Mouse (Mus musculus) heart, embryonic 14.5 days (tissue): ENCODE measurements at regions not wholly inside any gene's neighbourhood (a gene's known extent, or its start where the extent isn't known, plus 50 kb on each side); places are given as distances from the start of the nearest gene placed in this dataset.

Source experiments
- ATAC-seq: fragments of 200-750 bp; cut with Nextera tagmentation; 2 replicates; pipeline ENCODE4 v1.8.0; 2017; ENCODE audit warnings: low read depth, moderate TSS enrichment; ENCODE audit not compliant: insufficient number of reproducible peaks, insufficient read depth, low FRiP score
- H3K27ac ChIP-seq, 2 experiments: fragments of 200-500 bp in 1 of 2; fragments of 300-500 bp in 1 of 2; sonication (generic) in 1 of 2; replicated peaks in 1 of 2; 2 replicates each; pipeline ENCODE4 v1.5.1; 2012 to 2014; ENCODE audit warnings: low read depth in 2 of 2, low read length in 2 of 2, control low read depth in 1 of 2, mild to moderate bottlenecking in 1 of 2, mixed read lengths in 1 of 2; ENCODE audit not compliant: control insufficient read depth in 1 of 2, insufficient read depth in 1 of 2
- H3K27me3 ChIP-seq: fragments of 300-500 bp; sonication (generic); 2 replicates; pipeline ENCODE4 v1.6.1; 2014; ENCODE audit warnings: mild to moderate bottlenecking, low read length, control low read depth; ENCODE audit not compliant: control insufficient read depth, insufficient read depth
- H3K36me3 ChIP-seq: fragments of 300-500 bp; sonication (generic); 2 replicates; pipeline ENCODE4 v1.6.1; 2014; ENCODE audit warnings: mild to moderate bottlenecking, control low read depth, low read length, mixed read lengths; ENCODE audit not compliant: control insufficient read depth, insufficient read depth
- H3K4me1 ChIP-seq, 2 experiments: fragments of 200-500 bp in 1 of 2; fragments of 300-500 bp in 1 of 2; sonication (generic) in 1 of 2; 2 replicates each; pipeline ENCODE4 v1.6.1; 2012 to 2014; ENCODE audit warnings: low read length in 2 of 2, control low read depth in 1 of 2, mixed read lengths in 1 of 2; ENCODE audit not compliant: control insufficient read depth in 2 of 2, insufficient read depth in 2 of 2
- H3K4me2 ChIP-seq: fragments of 300-500 bp; sonication (generic); 2 replicates; pipeline ENCODE4 v1.6.1; 2014; ENCODE audit warnings: mild to moderate bottlenecking, low read length
- H3K4me3 ChIP-seq, 2 experiments: fragments of 200-500 bp in 1 of 2; fragments of 300-500 bp in 1 of 2; sonication (generic) in 1 of 2; 2 replicates each; pipeline ENCODE4 v1.5.1; 2012 to 2014; ENCODE audit warnings: low read length in 2 of 2, mild to moderate bottlenecking in 2 of 2, control low read depth in 1 of 2, low read depth in 1 of 2, moderate library complexity in 1 of 2; ENCODE audit not compliant: control insufficient read depth in 1 of 2, insufficient read depth in 1 of 2
- H3K9ac ChIP-seq: fragments of 300-500 bp; sonication (generic); 2 replicates; pipeline ENCODE4 v1.6.1; 2014; ENCODE audit warnings: mild to moderate bottlenecking, low read length
- H3K9me3 ChIP-seq: fragments of 300-500 bp; sonication (generic); 2 replicates; pipeline ENCODE4 v1.6.1; 2016; ENCODE audit warnings: low read length, control low read depth; ENCODE audit not compliant: control insufficient read depth
- WGBS: fragments of 180-500 bp; shearing (Covaris S2); extraction: QIAGEN DNeasy Blood & Tissue Kit; methylation state at CpG from one replicate; pipeline ENCODE4 v1.1.7; 2014; 5-methylcytosine and 5-hydroxymethylcytosine counted together

- H3K4me2 ChIP-seq, result no peak overlapping the region
- peaks cover 5 to 6% of the 10 kb centered on the region in 2 experiments; a peak in 2 of 4 replicates for H3K4me1 ChIP-seq
- H3K4me3 ChIP-seq, result no peak overlapping the region
- no peak overlapping the region for H3K9ac ChIP-seq
- no peaks in the 10 kb centered on the region for H3K36me3 ChIP-seq
- H3K27me3 ChIP-seq, result no peaks in the 10 kb centered on the region
- no peaks in the 10 kb centered on the region for H3K9me3 ChIP-seq
- ATAC-seq, result no peak
- 32% methylated on average over 3 of the region's 3 CpGs for WGBS
- no peak overlapping the region for H3K27ac ChIP-seq
Observed at GRCm38 (mm10) chr9:101611481-101611880, 250.2 kb upstream of the 9630041A04Rik start.

- 77% methylated on average over 8 of the region's 8 CpGs for WGBS
- H3K27me3 ChIP-seq, result no peaks in the 10 kb centered on the region
- no peaks in the 10 kb centered on the region for H3K9me3 ChIP-seq
- H3K4me2 ChIP-seq, result no peak overlapping the region
- H3K4me1 ChIP-seq, result peaks cover 5 to 6% of the 10 kb centered on the region in 2 experiments; a peak in 2 of 4 replicates
- no peaks in the 10 kb centered on the region for H3K36me3 ChIP-seq
- H3K4me3 ChIP-seq, result no peak overlapping the region
- no peak for ATAC-seq
- H3K9ac ChIP-seq, result no peak overlapping the region
- no peak overlapping the region for H3K27ac ChIP-seq
Observed at GRCm38 (mm10) chr9:101610806-101611443, 250.7 kb upstream of the 9630041A04Rik start.

GRCm38 (mm10) chr9:101610338-101610737, 251.3 kb upstream of the 9630041A04Rik start:
- 77% methylated on average over 4 of the region's 4 CpGs for WGBS
- Histone ChIP-seq H3K27me3 (no peaks in the 10 kb centered on the region), H3K4me1 (peaks cover 5 to 6% of the 10 kb centered on the region in 2 experiments; a peak in 2 of 4 replicates), H3K9ac (no peak overlapping the region), H3K27ac (no peak overlapping the region), H3K4me2 (no peak overlapping the region), H3K4me3 (no peak overlapping the region), H3K9me3 (no peaks in the 10 kb centered on the region), H3K36me3 (no peaks in the 10 kb centered on the region)
- ATAC-seq, result no peak

GRCm38 (mm10) chr9:101602799-101603198, 258.8 kb upstream of the 9630041A04Rik start:
- Histone ChIP-seq H3K4me3 (no peak overlapping the region), H3K27me3 (no peaks in the 10 kb centered on the region), H3K27ac (no peak overlapping the region), H3K4me2 (no peak overlapping the region), H3K9ac (no peak overlapping the region), H3K4me1 (no peaks in the 10 kb centered on the region), H3K9me3 (no peaks in the 10 kb centered on the region), H3K36me3 (no peaks in the 10 kb centered on the region)
- no peak for ATAC-seq
- WGBS, result 68% methylated on average over 6 of the region's 6 CpGs

GRCm38 (mm10) chr9:101596898-101597297, 264.7 kb upstream of the 9630041A04Rik start:
- no peak overlapping the region for H3K27ac ChIP-seq
- 68% methylated on average over 3 of the region's 3 CpGs for WGBS
- no peak overlapping the region for H3K4me2 ChIP-seq
- no peaks in the 10 kb centered on the region for H3K9me3 ChIP-seq
- no peaks in the 10 kb centered on the region for H3K4me1 ChIP-seq
- no peak overlapping the region for H3K9ac ChIP-seq
- ATAC-seq, result no peak
- H3K36me3 ChIP-seq, result no peaks in the 10 kb centered on the region
- no peak overlapping the region for H3K4me3 ChIP-seq
- no peaks in the 10 kb centered on the region for H3K27me3 ChIP-seq

- 67% methylated on average over 14 of the region's 14 CpGs for WGBS
- H3K4me3 ChIP-seq, result no peak overlapping the region
- no peak overlapping the region for H3K4me2 ChIP-seq
- no peaks in the 10 kb centered on the region for H3K36me3 ChIP-seq
- no peaks in the 10 kb centered on the region for H3K4me1 ChIP-seq
- no peaks in the 10 kb centered on the region for H3K27me3 ChIP-seq
- no peak overlapping the region for H3K27ac ChIP-seq
- ATAC-seq, result no peak
- no peak overlapping the region for H3K9ac ChIP-seq
- H3K9me3 ChIP-seq, result no peaks in the 10 kb centered on the region
Observed at GRCm38 (mm10) chr9:101595101-101595650, 266.5 kb upstream of the 9630041A04Rik start.

- no peak overlapping the region for H3K4me2 ChIP-seq
- no peak overlapping the region for H3K9ac ChIP-seq
- no peak for ATAC-seq
- H3K36me3 ChIP-seq, result no peaks in the 10 kb centered on the region
- no peaks in the 10 kb centered on the region for H3K9me3 ChIP-seq
- H3K4me3 ChIP-seq, result no peak overlapping the region
- H3K4me1 ChIP-seq, result no peaks in the 10 kb centered on the region
- H3K27me3 ChIP-seq, result no peaks in the 10 kb centered on the region
- no peak overlapping the region for H3K27ac ChIP-seq
- 65% methylated on average over 8 of the region's 8 CpGs for WGBS
Observed at GRCm38 (mm10) chr9:101592621-101593020, 269.0 kb upstream of the 9630041A04Rik start.

- WGBS, result 81% methylated on average over 8 of the region's 8 CpGs
- ATAC-seq, result no peak
- H3K27me3 ChIP-seq, result no peaks in the 10 kb centered on the region
Observed at GRCm38 (mm10) chr9:101591681-101592080, 270.0 kb upstream of the 9630041A04Rik start.

More at GRCm38 (mm10) chr9:101591681-101592080, 270.0 kb upstream of the 9630041A04Rik start:
- no peaks in the 10 kb centered on the region for H3K4me1 ChIP-seq
- no peak overlapping the region for H3K4me3 ChIP-seq
- H3K27ac ChIP-seq, result no peak overlapping the region
- no peaks in the 10 kb centered on the region for H3K36me3 ChIP-seq
- H3K9me3 ChIP-seq, result no peaks in the 10 kb centered on the region
- no peak overlapping the region for H3K4me2 ChIP-seq
- no peak overlapping the region for H3K9ac ChIP-seq
